Mouse (Mus musculus): Measurements from ENCODE around the gene Mapk10.

GRCm38 (mm10) chr5:103194549-103194948 lies 16.6 kb downstream of the Mapk10 start:
- TF ChIP-seq ZMIZ1 (IDR thresholded peaks at IDR 0.05; ENCODE audit: low read depth, low read length) (no peak), MAX (IDR thresholded peaks at IDR 0.05; ENCODE audit: low read length) (no peak), MEF2A (IDR thresholded peaks at IDR 0.05; ENCODE audit: borderline replicate concordance, low read depth, low read length) (no peak), CTCF (conservative IDR thresholded peaks at IDR 0.05 in 1 of 2, IDR thresholded peaks at IDR 0.05 in 1 of 2; ENCODE audit: low read depth in 2 of 2, low read length in 2 of 2) (no peak)
